Mouse (Mus musculus): ENCODE measurements around the gene S1pr5.

S1pr5 gene

DNA sequence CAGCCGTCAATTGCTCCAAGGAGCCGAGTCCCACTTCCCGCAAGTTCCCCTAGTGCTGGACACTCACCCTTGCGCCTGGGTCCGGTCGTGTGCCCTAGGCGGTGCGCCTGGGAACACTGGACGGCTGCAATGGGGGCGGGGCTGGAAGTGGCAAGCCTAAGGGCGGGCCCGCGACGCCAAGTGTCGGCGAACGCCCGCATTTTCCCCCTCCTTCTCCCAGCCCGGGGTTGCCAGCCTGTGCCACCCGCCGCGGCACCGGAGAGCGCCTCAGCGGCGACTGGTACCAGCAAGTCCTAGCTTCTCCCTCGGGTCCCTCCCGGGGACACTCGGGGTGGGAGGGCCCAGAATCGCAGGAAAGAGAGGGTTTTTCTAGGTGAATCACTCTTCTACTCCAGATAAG, at the start of gene S1pr5:
Gene S1pr5, minus strand, starts transcription at position 118 of the 400 bp plus-strand sequence.
- CTCF ChIA-PET, result no interaction called here
- POLR2A ChIA-PET, result interaction anchor here in 1 of 4 experiments (0.7 to 1.8 kb wide), 3 partner anchors 10 to 25 kb away, joined by 3 to 4 read pairs (median 3); no protein-coding TSS in a partner anchor

DNA sequence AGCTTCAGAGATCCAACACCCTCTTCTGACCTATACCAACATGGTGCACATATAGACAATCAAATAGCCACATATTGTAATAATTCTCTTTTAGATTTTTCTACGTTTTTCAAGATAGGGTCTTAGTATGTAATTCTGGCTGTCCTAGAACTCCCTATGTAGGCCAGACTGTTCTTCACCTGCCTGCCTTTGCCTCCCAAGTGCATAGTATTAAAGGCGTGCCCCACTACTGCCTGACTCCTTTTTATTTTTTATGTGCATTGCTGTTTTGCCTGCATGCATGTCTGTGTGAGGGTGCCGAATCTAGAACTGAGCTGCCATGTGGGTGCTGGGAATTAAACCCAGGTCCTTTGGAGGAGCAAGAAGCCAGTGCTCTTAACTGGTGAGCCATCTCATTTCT, 44.0 kb upstream of the S1pr5 start:
- ChIA-PET CTCF (interaction anchor here in 3 of 4 experiments (0.6 to 2.3 kb wide), 9 partner anchors 20 to 376 kb away, joined by 3 to 9 read pairs (median 6); partner anchors contain the start of gene Ap1m2 (in 1 of the 3)), POLR2A (interaction anchor here in 3 of 4 experiments (0.6 to 4.1 kb wide), 18 partner anchors 9 to 477 kb away, joined by 3 to 47 read pairs (median 6); partner anchors contain the start of genes Ap1m2 (in 2 of the 3), Atg4d (in 1 of the 3) and Carm1 (in 1 of the 3))

DNA sequence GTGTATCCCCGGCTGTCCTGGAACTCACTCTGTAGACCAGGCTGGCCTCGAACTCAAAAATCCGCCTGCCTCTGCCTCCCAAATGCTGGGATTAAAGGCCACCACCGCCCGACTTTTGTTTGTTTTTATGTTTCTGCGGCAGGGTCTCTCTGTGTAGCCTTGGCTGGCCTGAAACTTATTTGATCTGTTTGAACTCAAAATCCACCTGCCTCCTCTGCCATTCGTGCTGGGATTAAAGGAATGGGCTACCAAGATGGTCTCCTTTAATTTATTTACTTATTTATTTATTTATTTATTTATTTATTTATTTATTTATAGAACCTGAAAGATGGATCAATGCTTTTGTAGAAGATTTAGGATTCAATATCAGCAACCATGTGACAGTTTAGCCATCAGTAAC, 43.6 kb upstream of the S1pr5 start:
- POLR2A ChIA-PET, result interaction anchor here (0.6 to 4.1 kb wide), 89 partner anchors 8 to 794 kb away, joined by 3 to 47 read pairs (median 5); partner anchors contain the start of genes Ap1m2 (in 3 of the 4), Tmed1 (in 3 of the 4), Atg4d (in 2 of the 4) and Keap1 (in 2 of the 4)
- CTCF ChIA-PET, result interaction anchor here in 3 of 4 experiments (0.6 to 2.3 kb wide), 22 partner anchors 19 to 262 kb away, joined by 3 to 15 read pairs (median 6); partner anchors contain the start of genes Atg4d (in 1 of the 3), Carm1 (in 1 of the 3), Icam4 (in 1 of the 3) and Slc44a2 (in 1 of the 3)

DNA sequence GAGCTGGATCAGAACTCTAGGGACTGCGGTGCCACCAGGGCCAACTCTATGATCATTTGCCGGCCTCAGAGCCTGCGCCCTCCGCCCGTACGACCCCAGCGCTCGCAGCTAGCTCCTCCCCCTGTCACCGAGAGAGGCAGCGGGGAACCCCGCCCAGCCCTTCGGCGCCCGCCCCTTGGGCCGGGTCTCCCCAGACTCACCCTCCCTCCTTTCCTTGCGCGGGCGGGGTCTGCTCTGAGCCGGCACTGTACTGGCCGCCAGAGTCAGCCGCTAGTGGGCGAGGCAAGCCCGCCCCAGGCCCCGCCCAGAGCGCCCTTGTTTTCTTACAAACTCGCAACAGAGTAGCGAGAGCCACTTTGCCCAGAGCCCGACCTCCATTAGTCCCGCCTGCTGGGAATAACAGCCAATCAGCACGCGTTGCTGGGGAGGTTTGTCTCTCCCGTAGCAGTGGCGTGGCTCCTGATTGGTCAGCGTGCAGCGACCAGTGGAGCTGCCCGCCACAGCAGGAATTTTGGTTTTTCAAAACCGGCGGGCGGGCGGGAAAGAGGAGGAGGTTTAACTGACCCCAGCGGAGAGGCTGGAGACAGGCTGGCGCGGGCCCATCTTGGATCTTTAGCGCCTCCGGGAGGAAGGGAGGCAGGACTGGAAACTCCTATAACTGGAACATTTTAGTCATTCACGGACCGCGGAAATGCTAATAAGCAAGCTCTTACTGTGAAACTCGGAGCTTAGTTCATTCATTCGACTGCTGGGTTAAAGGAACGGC, 43.0 kb upstream of the S1pr5 start, which contains the start of gene Cdkn2d:
Gene Cdkn2d, minus strand, starts transcription at position 386 of the 766 bp plus-strand sequence.
- CTCF ChIA-PET, result interaction anchor here (0.6 to 2.3 kb wide), 38 partner anchors 8 to 552 kb away, joined by 3 to 15 read pairs (median 4); partner anchors contain the start of genes Atg4d (in 1 of the 4), Carm1 (in 1 of the 4), Icam4 (in 1 of the 4) and Slc44a2 (in 1 of the 4)
- POLR2A ChIA-PET, result interaction anchor here (0.5 to 4.1 kb wide), 124 partner anchors 8 to 794 kb away, joined by 3 to 47 read pairs (median 5); partner anchors contain the start of genes Ap1m2 (in 3 of the 4), Atg4d (in 3 of the 4), Tmed1 (in 3 of the 4) and Keap1 (in 2 of the 4)

DNA sequence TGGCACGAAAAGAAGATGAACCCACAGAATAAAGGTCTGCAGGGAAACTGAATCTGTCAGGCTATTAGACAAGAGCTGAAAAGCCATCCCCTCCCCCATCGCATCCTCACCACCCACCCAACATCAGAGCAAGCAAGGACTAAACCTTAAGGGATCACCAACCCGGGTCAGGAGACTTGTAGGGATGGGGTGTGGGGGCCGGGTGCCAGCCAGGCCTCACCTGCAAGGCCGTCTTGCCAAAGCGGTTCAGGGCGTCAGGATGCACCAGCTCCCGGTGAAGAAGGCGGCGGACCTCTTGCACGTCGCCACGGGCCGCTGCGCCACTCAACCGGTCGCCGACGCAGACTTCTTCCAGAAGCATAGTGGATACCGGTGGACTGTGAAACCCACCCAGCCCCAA, 42.3 kb upstream of the S1pr5 start:
- CTCF ChIA-PET, result interaction anchor here (0.6 to 2.1 kb wide), 27 partner anchors 8 to 552 kb away, joined by 3 to 15 read pairs (median 4); partner anchors contain the start of genes Atg4d (in 1 of the 4), Carm1 (in 1 of the 4), Slc44a2 (in 1 of the 4) and Tmed1 (in 1 of the 4)

DNA sequence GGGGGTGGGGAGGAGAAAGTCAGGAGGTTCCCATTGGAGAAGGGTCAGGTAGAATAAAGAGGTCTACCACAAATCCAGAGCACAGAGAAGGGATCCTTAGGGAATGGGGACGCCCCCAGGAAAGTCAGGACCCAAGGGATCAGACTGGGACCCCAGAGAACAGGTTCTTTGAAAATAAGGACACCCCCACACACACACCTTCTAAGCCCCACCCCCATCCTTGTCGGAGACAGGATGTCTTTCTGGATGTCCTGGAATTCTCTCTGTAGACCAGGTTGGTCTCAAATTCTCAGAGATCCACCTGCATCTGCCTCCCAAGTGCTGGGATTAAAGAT, 41.1 kb upstream of the S1pr5 start:
- CTCF ChIA-PET, result no interaction called here
- POLR2A ChIA-PET, result interaction anchor here in 2 of 4 experiments (0.6 to 1.6 kb wide), 5 partner anchors 10 to 51 kb away, joined by 3 to 6 read pairs (median 3); no protein-coding TSS in a partner anchor

More for the DNA sequence above, 42.3 kb upstream of the S1pr5 start:
- POLR2A ChIA-PET, result interaction anchor here (0.6 to 4.1 kb wide), 94 partner anchors 9 to 795 kb away, joined by 3 to 47 read pairs (median 5); partner anchors contain the start of genes Ap1m2 (in 3 of the 4), Atg4d (in 3 of the 4), Keap1 (in 2 of the 4) and Qtrt1 (in 2 of the 4)

DNA sequence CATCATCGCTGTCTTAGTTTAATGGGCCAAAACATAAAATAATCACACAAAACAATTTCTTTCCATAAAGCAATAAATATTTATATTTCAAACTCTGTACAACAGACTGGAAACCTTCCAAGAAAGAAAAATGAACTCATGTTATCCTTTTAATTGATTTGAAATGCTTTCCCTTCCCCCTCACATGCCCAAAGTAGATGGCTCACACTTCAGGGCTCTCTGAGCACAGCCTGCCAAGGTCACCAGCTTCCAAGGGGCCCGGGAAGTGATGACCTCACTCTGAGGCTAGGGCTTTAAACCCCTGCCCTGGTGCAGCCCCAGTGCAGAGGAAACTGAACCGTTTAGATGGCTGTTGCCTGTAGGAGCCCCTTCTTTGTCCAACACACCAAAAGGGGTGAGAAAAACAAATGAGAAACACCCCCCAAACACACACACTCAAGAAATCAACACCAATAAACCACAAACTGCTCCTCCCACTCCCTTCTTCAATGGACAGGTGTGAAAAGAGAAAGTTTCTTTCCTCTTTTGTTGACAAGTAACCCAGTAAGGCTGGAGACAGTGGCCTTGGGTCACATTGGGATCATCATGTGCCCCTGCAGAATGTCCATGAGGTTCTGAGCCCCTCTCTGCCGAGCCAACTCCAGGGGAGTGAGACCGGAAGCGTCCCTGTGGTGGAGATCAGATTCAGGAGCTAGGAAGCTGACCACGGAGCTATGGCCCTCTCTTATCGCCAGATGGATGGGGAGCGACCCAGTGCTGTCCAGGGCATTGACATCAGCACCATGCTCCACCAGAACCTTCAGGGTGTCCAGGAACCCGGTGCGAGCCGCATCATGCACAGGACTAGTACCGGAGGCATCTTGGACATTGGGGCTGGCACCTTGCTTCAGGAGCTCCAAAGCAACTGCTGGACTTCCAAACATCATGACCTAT, 40.4 kb upstream of the S1pr5 start:
- ChIA-PET POLR2A (interaction anchor here in 3 of 4 experiments (0.5 to 2.7 kb wide), 26 partner anchors 10 to 144 kb away, joined by 3 to 12 read pairs (median 4); partner anchors contain the start of gene Slc44a2 (in 1 of the 3)), CTCF (interaction anchor here in 1 of 4 experiments (1.6 kb wide), 1 partner anchor 69 kb away, joined by 8 read pairs; no protein-coding TSS in a partner anchor)

DNA sequence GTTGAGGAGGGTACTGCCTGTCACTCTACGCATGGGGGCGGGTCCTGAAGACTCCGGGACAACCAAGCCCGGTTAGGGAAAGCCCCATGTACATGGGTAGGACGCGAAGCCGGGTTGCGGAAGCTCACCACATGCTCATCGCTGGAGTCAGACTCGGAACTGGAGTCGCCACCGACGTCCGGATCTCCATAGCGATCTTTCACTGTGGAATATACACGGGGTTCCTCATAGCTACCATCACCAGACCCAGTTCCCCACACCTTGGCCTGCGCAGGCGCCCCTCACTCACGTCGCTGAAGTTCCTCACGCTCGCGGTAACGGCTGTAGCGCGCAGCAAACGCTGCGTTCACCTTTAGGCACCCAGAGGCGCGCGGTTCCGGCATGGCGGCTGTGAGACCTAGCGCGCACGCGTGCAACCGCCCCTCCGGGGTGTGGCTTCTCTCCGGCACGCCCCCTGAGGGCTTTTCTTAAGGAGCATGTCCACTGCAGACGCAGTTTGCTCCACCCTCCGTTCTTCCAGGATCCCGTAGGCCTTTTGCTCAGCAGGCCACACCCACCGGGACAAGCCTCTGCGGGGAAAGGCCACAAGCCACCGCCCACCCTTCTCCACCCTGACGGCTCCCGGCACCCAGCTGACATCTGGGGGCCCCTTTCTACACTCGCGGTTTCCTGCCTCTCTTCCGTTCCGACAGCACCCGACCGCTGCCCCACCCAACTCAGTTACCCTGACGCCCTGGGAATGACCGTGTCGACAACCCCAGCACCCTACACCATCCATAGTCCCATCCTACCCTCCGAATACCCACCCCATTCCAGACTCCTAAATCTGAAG, 39.5 kb upstream of the S1pr5 start, which contains the start of gene Kri1:
Gene Kri1, minus strand, starts transcription at position 399 of the 832 bp plus-strand sequence.
- POLR2A ChIA-PET, result interaction anchor here in 3 of 4 experiments (0.5 to 2.7 kb wide), 47 partner anchors 9 to 258 kb away, joined by 3 to 12 read pairs (median 3); partner anchors contain the start of genes Keap1 (in 2 of the 3), Atg4d (in 1 of the 3), Gm38431 (in 1 of the 3) and Raver1 (in 1 of the 3)
- CTCF ChIA-PET, result interaction anchor here in 1 of 4 experiments (0.7 to 1.6 kb wide), 3 partner anchors 25 to 70 kb away, joined by 3 to 8 read pairs (median 4); no protein-coding TSS in a partner anchor

DNA sequence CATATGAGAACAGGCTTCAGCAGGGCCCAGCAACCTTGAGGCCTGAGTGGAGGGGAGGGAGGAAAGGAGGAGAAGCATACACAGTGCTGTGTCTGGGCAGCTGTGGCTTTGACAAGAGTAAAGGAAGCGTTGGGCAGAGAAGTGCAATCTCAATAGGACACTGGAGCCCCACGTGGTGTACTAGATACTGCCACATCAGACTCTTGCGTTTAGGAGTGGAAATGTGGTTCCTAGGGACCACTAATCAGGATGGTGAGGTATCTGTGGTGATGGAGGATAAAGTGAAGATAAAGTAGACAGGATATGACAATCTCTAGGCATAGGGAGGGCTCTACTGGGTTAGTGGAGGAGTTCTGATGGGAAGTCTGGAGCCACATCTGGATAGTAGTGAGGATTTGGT, 38.5 kb upstream of the S1pr5 start:
- POLR2A ChIA-PET, result interaction anchor here in 3 of 4 experiments (0.8 to 6.0 kb wide), 30 partner anchors 10 to 259 kb away, joined by 3 to 39 read pairs (median 4); partner anchors contain the start of genes Keap1 (in 2 of the 3), Atg4d (in 1 of the 3), Gm38431 (in 1 of the 3) and Raver1 (in 1 of the 3)
- CTCF ChIA-PET, result interaction anchor here in 2 of 4 experiments (0.6 to 1.6 kb wide), 3 partner anchors 71 kb away, joined by 5 to 9 read pairs (median 8); no protein-coding TSS in a partner anchor

DNA sequence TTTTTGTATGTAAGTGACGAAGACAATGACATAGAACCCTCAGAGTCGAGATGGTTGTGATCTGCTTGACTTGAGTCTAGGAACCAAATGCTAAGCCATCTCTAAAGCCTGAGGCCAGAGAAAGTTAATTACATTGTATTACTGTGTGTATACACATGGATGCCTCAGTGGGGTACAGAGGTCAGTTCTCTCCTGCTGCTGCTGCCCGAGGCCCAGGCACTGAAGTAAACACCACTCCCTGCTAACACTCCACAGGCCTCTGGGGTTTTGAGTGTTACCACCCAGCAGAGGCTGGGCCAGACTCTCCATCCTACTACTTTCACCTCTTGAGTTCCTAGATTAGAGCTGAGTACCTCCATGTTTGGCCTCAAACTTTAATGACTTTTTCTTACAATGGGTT, 35.8 kb upstream of the S1pr5 start:
- ChIA-PET POLR2A (interaction anchor here in 1 of 4 experiments (1.0 to 6.0 kb wide), 7 partner anchors 8 to 165 kb away, joined by 3 to 39 read pairs (median 4); partner anchors contain the start of gene Atg4d), CTCF (interaction anchor here (0.6 to 1.5 kb wide), 6 partner anchors 27 to 1242 kb away, joined by 3 to 7 read pairs (median 3); no protein-coding TSS in a partner anchor)

DNA sequence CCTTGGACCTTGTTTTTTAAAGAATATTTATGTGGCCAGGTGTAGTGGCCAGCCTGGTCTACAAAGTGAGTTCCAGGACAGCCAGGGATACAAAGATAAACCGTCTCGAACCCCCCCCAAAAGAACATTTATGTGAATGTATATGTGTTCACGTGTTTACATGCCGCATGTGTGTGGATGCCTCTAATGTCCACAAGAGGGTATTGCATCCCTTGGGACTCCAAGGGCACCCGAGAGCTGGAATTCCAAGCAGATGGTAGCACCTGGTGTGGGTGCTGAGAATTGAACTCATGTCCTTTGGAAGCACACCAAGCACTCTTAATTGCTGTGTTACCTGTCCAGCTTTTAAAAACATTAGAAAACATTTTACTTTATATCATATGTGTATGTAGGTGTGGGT, 35.3 kb upstream of the S1pr5 start:
- ChIA-PET CTCF (interaction anchor here (0.6 to 1.5 kb wide), 9 partner anchors 28 to 1241 kb away, joined by 3 to 12 read pairs (median 4); partner anchors contain the start of gene Slc44a2 (in 1 of the 4)), POLR2A (interaction anchor here in 2 of 4 experiments (0.6 to 6.0 kb wide), 9 partner anchors 7 to 528 kb away, joined by 3 to 39 read pairs (median 4); partner anchors contain the start of gene Atg4d (in 1 of the 2))

DNA sequence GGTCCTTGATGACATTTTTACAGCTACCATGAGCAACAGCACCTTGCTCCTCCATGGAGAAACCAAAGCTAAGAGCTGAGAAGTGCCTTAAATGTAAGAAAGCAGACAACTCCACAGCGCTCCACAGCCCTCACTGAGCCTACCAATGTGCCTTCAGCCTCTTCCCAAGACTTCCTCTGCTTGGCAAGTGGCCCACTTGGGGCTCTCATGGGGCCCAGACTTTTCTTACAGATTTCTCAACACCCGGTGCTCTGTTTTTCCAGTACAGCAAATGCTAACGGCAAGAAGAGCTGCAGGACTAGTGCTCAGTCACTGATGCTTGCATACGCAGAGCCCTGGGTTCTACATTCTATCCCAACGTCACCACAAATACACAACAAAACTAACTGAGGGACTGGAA, 29.5 kb upstream of the S1pr5 start:
- CTCF ChIA-PET, result interaction anchor here in 2 of 4 experiments (0.8 to 1.5 kb wide), 3 partner anchors 13 to 49 kb away, joined by 3 to 4 read pairs (median 4); partner anchors contain the start of gene Atg4d (in 1 of the 2)
- POLR2A ChIA-PET, result interaction anchor here in 3 of 4 experiments (0.6 to 5.4 kb wide), 10 partner anchors 7 to 179 kb away, joined by 3 to 36 read pairs (median 9); partner anchors contain the start of genes Atg4d (in 3 of the 3), Cdkn2d (in 2 of the 3) and Kri1 (in 1 of the 3)

DNA sequence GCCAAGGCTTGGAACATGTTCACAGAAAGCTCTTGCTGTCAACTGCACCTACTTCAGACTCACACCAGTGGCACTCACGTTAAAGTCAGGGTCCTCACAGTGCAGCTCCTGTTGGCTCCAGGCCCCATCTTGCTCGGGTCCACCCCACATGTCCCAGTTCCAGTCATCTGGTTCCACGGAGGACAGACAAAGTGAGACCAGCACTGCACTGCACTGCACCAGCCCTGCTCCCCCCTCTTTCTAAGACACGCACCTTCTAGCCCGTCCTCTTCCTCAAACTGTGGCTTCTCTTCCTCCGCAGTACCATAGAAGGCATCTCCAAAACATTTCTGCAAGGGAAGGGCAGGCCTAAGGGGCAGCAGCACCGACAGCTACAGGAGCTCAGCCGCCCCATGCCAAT, 28.1 kb upstream of the S1pr5 start:
- POLR2A ChIA-PET, result interaction anchor here in 3 of 4 experiments (0.6 to 5.4 kb wide), 12 partner anchors 9 to 125 kb away, joined by 3 to 36 read pairs (median 7); partner anchors contain the start of genes Atg4d (in 3 of the 3), Cdkn2d (in 2 of the 3) and Kri1 (in 1 of the 3)

DNA sequence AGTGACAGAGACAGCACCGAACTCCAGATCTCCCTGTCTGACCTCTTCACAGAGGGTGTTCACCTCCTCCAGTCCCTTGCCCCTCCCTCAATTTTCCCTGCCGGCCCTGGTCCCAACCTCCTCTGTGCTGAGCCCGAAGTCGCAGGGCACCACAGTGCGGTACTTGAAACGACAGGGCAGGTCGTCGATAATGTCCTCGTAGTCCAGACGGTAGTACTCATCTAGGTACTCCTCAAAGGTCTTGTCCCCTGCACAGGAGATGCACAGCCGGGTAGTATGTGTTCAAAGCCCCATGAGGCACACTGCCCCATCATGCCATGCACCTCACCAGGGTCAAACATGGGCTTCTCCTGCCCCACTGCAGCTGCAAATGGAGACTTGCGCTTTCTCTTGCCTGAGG, 27.5 kb upstream of the S1pr5 start:
- ChIA-PET POLR2A (interaction anchor here (0.5 to 5.4 kb wide), 17 partner anchors 9 to 234 kb away, joined by 3 to 36 read pairs (median 6); partner anchors contain the start of genes Atg4d (in 4 of the 4), Cdkn2d (in 3 of the 4), Kri1 (in 1 of the 4) and Tmed1 (in 1 of the 4)), CTCF (interaction anchor here in 1 of 4 experiments (0.9 kb wide), 1 partner anchor 9 kb away, joined by 6 read pairs; no protein-coding TSS in a partner anchor)

More for the DNA sequence above, 28.1 kb upstream of the S1pr5 start:
- CTCF ChIA-PET, result interaction anchor here in 1 of 4 experiments (0.9 to 1.5 kb wide), 3 partner anchors 9 to 35 kb away, joined by 3 to 6 read pairs (median 4); partner anchors contain the start of gene Atg4d
